Mouse (Mus musculus) spleen, adult 2 months (tissue): Measurements from ENCODE around the gene H2-Q10. TPM values are rescaled to one million over a fixed set of nuclear protein-coding genes. Genes with fewer than 3 reads are reported as not detected.
"Not testable (repeated sequence)": the region's sequence is repeated elsewhere in the genome, so short reads cannot be mapped to it uniquely, and the experiment has no call there.

ENCODE experiments used
- DNase-seq, 2 experiments: peaks; one replicate each; pipeline versions ENCODE4 v3.0.0 to v3.0.0-alpha.2; 2012 to 2021; ENCODE audit warnings: low spot score in 2 of 2, low read depth in 1 of 2
- H3K27ac ChIP-seq: fragments of 200-500 bp; 2 replicates; pipeline ENCODE4 v1.5.1; 2012; ENCODE audit warnings: low read length, inconsistent platforms; ENCODE audit not compliant: insufficient read depth
- H3K27me3 ChIP-seq: fragments of 200-500 bp; 2 replicates; pipeline ENCODE4 v1.6.1; 2012; ENCODE audit warnings: mild to moderate bottlenecking, moderate library complexity, low read length, inconsistent platforms; ENCODE audit not compliant: control insufficient read depth, insufficient read depth
- H3K36me3 ChIP-seq: fragments of 200-500 bp; 2 replicates; pipeline ENCODE4 v1.6.1; 2012; ENCODE audit warnings: mild to moderate bottlenecking, low read length, inconsistent platforms; ENCODE audit not compliant: control insufficient read depth, insufficient read depth
- H3K4me1 ChIP-seq: fragments of 200-500 bp; 2 replicates; pipeline ENCODE4 v1.6.1; 2011; ENCODE audit warnings: inconsistent platforms; ENCODE audit not compliant: control insufficient read depth, insufficient read depth, insufficient read length
- H3K4me3 ChIP-seq: fragments of 200-500 bp; 2 replicates; pipeline ENCODE4 v1.5.1; 2011; ENCODE audit warnings: mild to moderate bottlenecking, inconsistent platforms; ENCODE audit not compliant: insufficient read depth, insufficient read length; ENCODE audit errors: extremely low read depth
- CTCF ChIP-seq: fragments of 200-500 bp; IDR thresholded peaks from 2 replicates; pipeline ENCODE4 v1.5.1; 2011; ENCODE audit warnings: mild to moderate bottlenecking, inconsistent platforms; ENCODE audit not compliant: insufficient read depth, insufficient read length, insufficient replicate concordance; ENCODE audit errors: extremely low read depth
- POLR2A ChIP-seq: fragments of 200-500 bp; IDR thresholded peaks from 2 replicates; pipeline ENCODE4 v1.6.1; 2011; ENCODE audit warnings: low read depth, low read length, inconsistent platforms
- WGBS: fragments of 180-500 bp; shearing (Covaris S2); methylation state at CpG from one replicate; pipeline ENCODE4 v1.1.7; 2018; 5-methylcytosine and 5-hydroxymethylcytosine counted together
- polyA plus RNA-seq: library from polyadenylated mRNA; depleted of rRNA; stranded (reverse); fragments of >200 nt; gene quantifications from 2 replicates; pipeline ENCODE4 v1.2.3, GENCODE M21; 2012

H2-Q10 gene
- polyA plus RNA-seq, 1 experiment, result 7.7 TPM

GRCm38 (mm10) chr17:35502762-35503161 is 32.9 kb downstream of the H2-Q10 start:
- no peak overlapping the region for H3K4me3 ChIP-seq
- TF ChIP-seq CTCF (no peak), POLR2A (no peak)
- DNase-seq, result no peak
- H3K36me3 ChIP-seq, result no peaks in the 10 kb centered on the region
- no peaks in the 10 kb centered on the region for H3K4me1 ChIP-seq
- 61% methylated on average over 5 of the region's 5 CpGs for WGBS
- no peak overlapping the region for H3K27ac ChIP-seq
- H3K27me3 ChIP-seq, result peaks cover 3% of the 10 kb centered on the region; the same call in 1 of the 2 replicates

GRCm38 (mm10) chr17:35503849-35504248 is 34.0 kb downstream of the H2-Q10 start:
- 35% methylated on average over 5 of the region's 5 CpGs for WGBS
- no peak overlapping the region for H3K27ac ChIP-seq
- peaks cover 3% of the 10 kb centered on the region; the same call in 1 of the 2 replicates for H3K27me3 ChIP-seq
- no peaks in the 10 kb centered on the region for H3K4me1 ChIP-seq
- no peak for TF ChIP-seq POLR2A
- no peak for TF ChIP-seq CTCF
- no peaks in the 10 kb centered on the region for H3K36me3 ChIP-seq
- no peak for DNase-seq
- no peak overlapping the region for H3K4me3 ChIP-seq

- Histone ChIP-seq H3K4me1 (no peaks in the 10 kb centered on the region), H3K27me3 (peaks cover 3% of the 10 kb centered on the region; the same call in 1 of the 2 replicates), H3K27ac (no peak overlapping the region), H3K36me3 (no peaks in the 10 kb centered on the region), H3K4me3 (no peak overlapping the region)
- no peak for DNase-seq
- 43% methylated on average over 8 of the region's 8 CpGs for WGBS
- no peak for TF ChIP-seq POLR2A
- no peak for TF ChIP-seq CTCF
Observed at GRCm38 (mm10) chr17:35504628-35505481, 35.0 kb downstream of the H2-Q10 start.

GRCm38 (mm10) chr17:35505776-35506175 is 35.9 kb downstream of the H2-Q10 start, which contains the start of gene Pou5f1:
TSS of gene Pou5f1 (plus strand) at chr17:35506018.
- Histone ChIP-seq H3K4me1 (no peaks in the 10 kb centered on the region), H3K27me3 (peaks cover 3% of the 10 kb centered on the region; the same call in 1 of the 2 replicates), H3K4me3 (no peak within 1 kb of the TSS), H3K27ac (no peak within 1 kb of the TSS), H3K36me3 (no peaks in the 10 kb centered on the region)
- 60% methylated on average over 13 of the region's 13 CpGs for WGBS
- TF ChIP-seq POLR2A (no peak), CTCF (no peak)
- no peak for DNase-seq

- Histone ChIP-seq H3K27me3 (peaks cover 3% of the 10 kb centered on the region; the same call in 1 of the 2 replicates), H3K27ac (no peak overlapping the region), H3K4me1 (no peaks in the 10 kb centered on the region), H3K36me3 (no peaks in the 10 kb centered on the region), H3K4me3 (no peak overlapping the region)
- DNase-seq, result no peak
- 40% methylated on average over 10 of the region's 10 CpGs for WGBS
- TF ChIP-seq POLR2A (no peak), CTCF (no peak)
Observed at GRCm38 (mm10) chr17:35506881-35507280, 37.0 kb downstream of the H2-Q10 start.

GRCm38 (mm10) chr17:35507556-35508260 is 37.8 kb downstream of the H2-Q10 start:
- H3K36me3 ChIP-seq, result no peaks in the 10 kb centered on the region
- H3K27me3 ChIP-seq, result peaks cover 2% of the 10 kb centered on the region; the same call in 1 of the 2 replicates
- TF ChIP-seq CTCF, result no peak
- TF ChIP-seq POLR2A, result no peak
- H3K4me3 ChIP-seq, result no peak overlapping the region
- DNase-seq, result no peak
- H3K4me1 ChIP-seq, result no peaks in the 10 kb centered on the region
- 19% methylated on average over 13 of the region's 13 CpGs for WGBS
- H3K27ac ChIP-seq, result no peak overlapping the region

GRCm38 (mm10) chr17:35508279-35508678 is 38.4 kb downstream of the H2-Q10 start:
- not testable (repeated sequence) for H3K27me3 ChIP-seq

More at GRCm38 (mm10) chr17:35508279-35508678, 38.4 kb downstream of the H2-Q10 start:
- not testable (repeated sequence) for DNase-seq, H3K27ac ChIP-seq, H3K4me3 ChIP-seq, H3K36me3 ChIP-seq, H3K4me1 ChIP-seq
- 64% methylated on average over 5 of the region's 5 CpGs for WGBS
